Mouse (Mus musculus) heart, embryonic 11.5 days (tissue): ENCODE results near the gene Thsd7b. TPM values are rescaled to one million over a fixed set of nuclear protein-coding genes. Genes with fewer than 3 reads are reported as not detected.
"Not testable (repeated sequence)": the region's sequence is repeated elsewhere in the genome, so short reads cannot be mapped to it uniquely, and the experiment has no call there.

Experiments
- ATAC-seq: fragments of 200-750 bp; cut with Nextera tagmentation; replicated peaks from 2 replicates; pipeline ENCODE4 v1.8.0; 2017; ENCODE audit warnings: moderate library complexity; ENCODE audit not compliant: insufficient number of reproducible peaks, low FRiP score, low TSS enrichment
- H3K27ac ChIP-seq: fragments of 300-500 bp; sonication (generic); 2 replicates; pipeline ENCODE4 v1.5.1; 2014; ENCODE audit warnings: mild to moderate bottlenecking, low read depth, low read length
- H3K27me3 ChIP-seq: fragments of 300-500 bp; sonication (generic); 2 replicates; pipeline ENCODE4 v1.6.1; 2014; ENCODE audit warnings: mild to moderate bottlenecking, low read length, mixed read lengths; ENCODE audit not compliant: control insufficient read depth, insufficient read depth
- H3K36me3 ChIP-seq: fragments of 300-500 bp; sonication (generic); 2 replicates; pipeline ENCODE4 v1.6.1; 2014; ENCODE audit warnings: mild to moderate bottlenecking, low read length, moderate library complexity, mixed read lengths; ENCODE audit not compliant: control insufficient read depth, insufficient read depth
- H3K4me1 ChIP-seq: fragments of 300-500 bp; sonication (generic); 2 replicates; pipeline ENCODE4 v1.6.1; 2014; ENCODE audit warnings: low read length; ENCODE audit not compliant: control insufficient read depth, insufficient read depth
- H3K4me2 ChIP-seq: fragments of 300-500 bp; sonication (generic); 2 replicates; pipeline ENCODE4 v1.6.1; 2014; ENCODE audit warnings: mild to moderate bottlenecking, moderate library complexity
- H3K4me3 ChIP-seq: fragments of 300-500 bp; sonication (generic); 2 replicates; pipeline ENCODE4 v1.5.1; 2014; ENCODE audit warnings: low read depth, low read length
- H3K9ac ChIP-seq: fragments of 300-500 bp; sonication (generic); 2 replicates; pipeline ENCODE4 v1.6.1; 2014; ENCODE audit warnings: mild to moderate bottlenecking, low read depth, low read length, moderate library complexity
- H3K9me3 ChIP-seq: fragments of 300-500 bp; sonication (generic); replicated peaks from 2 replicates; pipeline ENCODE4 v1.6.1; 2016; ENCODE audit warnings: low read length; ENCODE audit not compliant: control insufficient read depth
- WGBS: fragments of 180-500 bp; shearing (Covaris S2); extraction: QIAGEN DNeasy Blood & Tissue Kit; methylation state at CpG from one replicate; pipeline ENCODE4 v1.1.7; 2014; ENCODE audit not compliant: insufficient replicate concordance; 5-methylcytosine and 5-hydroxymethylcytosine counted together
- polyA plus RNA-seq: library from polyadenylated mRNA; unstranded; fragments of >200 nt; fragmentation: Nextera tagmentation; extraction: Ambion mirVana; gene quantifications from 2 replicates; pipeline ENCODE4 v1.2.1, GENCODE M21; 2014

The Thsd7b gene
- polyA plus RNA-seq, 1 experiment from 2014 or later = 1.8 TPM

GRCm38 (mm10) chr1:130246930-130247329, 973.8 kb downstream of the Thsd7b start:
- H3K9me3 ChIP-seq, H3K4me2 ChIP-seq, H3K27ac ChIP-seq, H3K36me3 ChIP-seq, ATAC-seq, H3K4me3 ChIP-seq, H3K4me1 ChIP-seq, H3K27me3 ChIP-seq, H3K9ac ChIP-seq: not testable (repeated sequence)
- WGBS = 80% methylated on average over 4 of the region's 4 CpGs

- no peak overlapping the region for H3K27ac ChIP-seq
- H3K36me3 ChIP-seq = no peaks in the 10 kb centered on the region
- H3K4me3 ChIP-seq = no peak overlapping the region
- H3K9ac ChIP-seq = no peak overlapping the region
- H3K9me3 ChIP-seq = no peaks in the 10 kb centered on the region
- H3K4me2 ChIP-seq = no peak overlapping the region
- H3K27me3 ChIP-seq = no peaks in the 10 kb centered on the region
- no peak for ATAC-seq
- H3K4me1 ChIP-seq = no peaks in the 10 kb centered on the region
- 75% methylated on average over 6 of the region's 6 CpGs for WGBS
Observed at GRCm38 (mm10) chr1:130262046-130262445, 988.9 kb downstream of the Thsd7b start.
